Mouse (Mus musculus) ES-Bruce4 (cell line): Measurements from ENCODE around the gene Irf1. TPM values are rescaled to one million over a fixed set of nuclear protein-coding genes. Genes with fewer than 3 reads are reported as not detected.
A peak's percentile ranks its signal among the peaks of the same experiment; 100 is the strongest.

Experiments used
- H3K27ac ChIP-seq: 2 replicates; pipeline ENCODE4 v1.5.1; 2012; ENCODE audit warnings: low read length, inconsistent platforms; ENCODE audit not compliant: insufficient read depth
- H3K27me3 ChIP-seq: 2 replicates; pipeline ENCODE4 v1.6.1; 2012; ENCODE audit warnings: mild to moderate bottlenecking, low read length, inconsistent platforms; ENCODE audit not compliant: control insufficient read depth, poor library complexity, insufficient read depth, severe bottlenecking
- H3K36me3 ChIP-seq: 2 replicates; pipeline ENCODE4 v1.6.1; 2012; ENCODE audit warnings: inconsistent platforms, mild to moderate bottlenecking, low read length, moderate library complexity; ENCODE audit not compliant: control insufficient read depth, poor library complexity, insufficient read depth, severe bottlenecking
- H3K4me1 ChIP-seq: one replicate; pipeline ENCODE4 v1.8.1; 2011; ENCODE audit warnings: low read length; ENCODE audit not compliant: control insufficient read depth, insufficient read depth
- H3K4me3 ChIP-seq: 2 replicates; pipeline ENCODE4 v1.5.1; 2011; ENCODE audit warnings: low read depth, mild to moderate bottlenecking, low read length
- H3K9ac ChIP-seq: 2 replicates; pipeline ENCODE4 v1.6.1; 2012; ENCODE audit warnings: low read depth, mild to moderate bottlenecking, inconsistent platforms; ENCODE audit not compliant: poor library complexity, severe bottlenecking
- H3K9me3 ChIP-seq: replicated peaks from 2 replicates; pipeline ENCODE4 v1.6.1; 2012; ENCODE audit warnings: mild to moderate bottlenecking, low read length, inconsistent platforms; ENCODE audit not compliant: control insufficient read depth, poor library complexity, insufficient read depth, severe bottlenecking
- CTCF ChIP-seq: IDR thresholded peaks from one replicate; pipeline ENCODE4 v1.8.1; 2011; ENCODE audit warnings: low read depth, low read length
- EP300 ChIP-seq: IDR thresholded peaks from 2 replicates; pipeline ENCODE4 v1.6.1; 2011; ENCODE audit warnings: low read depth, low read length; ENCODE audit not compliant: insufficient read depth
- POLR2A ChIP-seq: IDR thresholded peaks from one replicate; pipeline ENCODE4 v1.8.1; 2011; ENCODE audit warnings: low read length; ENCODE audit not compliant: insufficient read depth
- polyA plus RNA-seq: library from polyadenylated mRNA; stranded (reverse); fragments of >200 nt; gene quantifications from 2 replicates; pipeline ENCODE4 v1.2.4, GENCODE M21; 2011; ENCODE audit warnings: low read depth; ENCODE audit not compliant: missing spikeins, insufficient read depth, insufficient read length

Gene Irf1
- polyA plus RNA-seq, 1 experiment, result 75.7 TPM

DNA sequence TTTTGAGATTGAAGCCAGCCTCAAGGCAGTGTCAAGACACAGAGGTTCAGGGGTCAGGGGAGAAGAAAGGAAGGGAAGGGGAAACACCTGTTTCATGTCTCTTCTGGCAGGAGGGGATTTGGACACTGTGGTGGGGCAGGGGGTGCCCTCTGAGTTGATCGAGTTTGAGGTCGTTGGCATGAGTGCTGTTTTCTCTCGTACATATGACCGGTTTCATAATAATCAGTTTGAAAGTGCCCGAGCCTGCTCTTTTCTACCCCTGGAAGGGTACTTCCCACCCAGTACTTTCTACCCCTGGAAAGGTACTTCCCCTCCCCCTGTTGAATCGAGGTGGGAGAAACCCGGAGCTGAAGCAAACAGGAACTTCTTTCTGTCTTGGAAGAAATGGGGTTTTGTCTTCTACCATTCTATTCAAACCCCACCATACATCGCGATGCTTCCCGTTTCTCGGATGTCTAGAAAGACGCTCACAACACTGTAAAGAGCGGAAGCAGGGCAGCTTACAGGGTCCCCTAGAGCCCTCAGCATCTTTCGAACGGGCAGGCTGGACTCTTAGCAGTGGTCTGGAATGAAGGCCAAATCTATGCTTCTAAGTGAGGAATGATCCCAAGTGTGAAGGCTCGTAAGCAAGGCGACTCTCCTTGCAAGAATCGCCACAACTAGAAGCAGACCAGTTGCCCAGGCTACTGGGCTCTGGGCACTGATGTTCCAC lies 34.7 kb upstream of the Irf1 start:
- H3K27me3 ChIP-seq, result no peaks in the 10 kb centered on the region
- no peaks in the 10 kb centered on the region for H3K36me3 ChIP-seq
- H3K4me1 ChIP-seq, result no peaks in the 10 kb centered on the region
- TF ChIP-seq CTCF, result no peak
- TF ChIP-seq EP300, result no peak
- TF ChIP-seq POLR2A, result no peak
- H3K4me3 ChIP-seq, result no peak overlapping the region
- no peaks in the 10 kb centered on the region for H3K9me3 ChIP-seq
- H3K9ac ChIP-seq, result no peak overlapping the region
- no peak overlapping the region for H3K27ac ChIP-seq

GRCm38 (mm10) chr11:53735682-53736245 lies 34.0 kb upstream of the Irf1 start:
- Histone ChIP-seq H3K27me3 (no peaks in the 10 kb centered on the region), H3K9ac (no peak overlapping the region), H3K36me3 (no peaks in the 10 kb centered on the region), H3K9me3 (no peaks in the 10 kb centered on the region), H3K27ac (no peak overlapping the region), H3K4me3 (0 out of 2 replicates have a peak overlapping the region, but pooled peaks have one; percentile 21), H3K4me1 (no peaks in the 10 kb centered on the region)
- TF ChIP-seq CTCF (peak; percentile 98), EP300 (peak; percentile 43; the same call in 1 of the 2 replicates), POLR2A (no peak)

GRCm38 (mm10) chr11:53736771-53737572 lies 32.8 kb upstream of the Irf1 start:
- H3K36me3 ChIP-seq, result no peaks in the 10 kb centered on the region
- H3K27me3 ChIP-seq, result no peaks in the 10 kb centered on the region

GRCm38 (mm10) chr11:53737573-53737946 lies 32.3 kb upstream of the Irf1 start:
- Histone ChIP-seq H3K4me1 (no peaks in the 10 kb centered on the region), H3K27ac (no peak overlapping the region), H3K9me3 (no peaks in the 10 kb centered on the region)

More at GRCm38 (mm10) chr11:53736771-53737572, 32.8 kb upstream of the Irf1 start:
- H3K9me3 ChIP-seq, result no peaks in the 10 kb centered on the region
- no peaks in the 10 kb centered on the region for H3K4me1 ChIP-seq
- H3K4me3 ChIP-seq, result no peak overlapping the region
- TF ChIP-seq CTCF, result peak; percentile 85
- no peak for TF ChIP-seq POLR2A
- TF ChIP-seq EP300, result no peak
- H3K9ac ChIP-seq, result no peak overlapping the region
- no peak overlapping the region for H3K27ac ChIP-seq

GRCm38 (mm10) chr11:53742353-53742752 lies 27.5 kb upstream of the Irf1 start:
- Histone ChIP-seq H3K9ac (no peak overlapping the region), H3K4me3 (no peak overlapping the region), H3K4me1 (peaks cover 4% of the 10 kb centered on the region), H3K9me3 (no peaks in the 10 kb centered on the region), H3K36me3 (no peaks in the 10 kb centered on the region), H3K27me3 (no peaks in the 10 kb centered on the region), H3K27ac (no peak overlapping the region)
- TF ChIP-seq CTCF, result no peak
- TF ChIP-seq EP300, result 0 out of 2 replicates have a peak, but pooled peaks have one; percentile 39
- TF ChIP-seq POLR2A, result no peak

More at GRCm38 (mm10) chr11:53737573-53737946, 32.3 kb upstream of the Irf1 start:
- Histone ChIP-seq H3K4me3 (no peak overlapping the region), H3K27me3 (no peaks in the 10 kb centered on the region), H3K36me3 (no peaks in the 10 kb centered on the region), H3K9ac (no peak overlapping the region)
- TF ChIP-seq CTCF (peak; percentile 47), EP300 (no peak)

DNA sequence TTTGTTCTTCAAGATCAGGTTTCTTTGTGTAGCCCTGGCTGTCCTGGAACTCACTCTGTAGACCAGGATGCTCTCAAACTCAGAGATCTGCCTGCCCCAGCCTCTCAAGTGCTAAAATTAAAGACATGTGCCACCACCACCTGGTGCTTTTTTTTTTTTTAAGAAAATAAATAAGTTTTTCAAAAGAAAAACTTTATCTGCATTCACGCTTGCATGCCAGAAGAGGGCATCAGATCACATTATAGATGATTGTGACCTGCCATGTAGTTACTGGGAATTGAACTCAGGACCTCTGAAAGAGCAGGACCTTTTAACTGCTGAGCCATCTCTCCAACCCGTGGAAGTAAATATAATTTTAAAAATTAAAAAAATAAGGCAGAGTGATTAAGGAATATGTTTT lies 24.6 kb upstream of the Irf1 start:
- Histone ChIP-seq H3K4me3 (no peak overlapping the region), H3K9me3 (no peaks in the 10 kb centered on the region), H3K4me1 (peaks cover 5% of the 10 kb centered on the region), H3K27me3 (no peaks in the 10 kb centered on the region), H3K27ac (no peak overlapping the region), H3K9ac (no peak overlapping the region), H3K36me3 (no peaks in the 10 kb centered on the region)
- TF ChIP-seq EP300 (no peak), POLR2A (no peak), CTCF (no peak)
